Mouse (Mus musculus) stomach, embryonic 16.5 days (tissue): ENCODE data around the gene Zfp821. TPM values are rescaled to one million over a fixed set of nuclear protein-coding genes. Genes with fewer than 3 reads are reported as not detected.

ENCODE experiments used
- ATAC-seq: fragments of 200-750 bp; cut with Nextera tagmentation; 2 replicates; pipeline ENCODE4 v1.8.0; 2017; ENCODE audit warnings: moderate number of reproducible peaks, moderate TSS enrichment; ENCODE audit not compliant: insufficient read depth, low FRiP score
- H3K27ac ChIP-seq: fragments of 300-500 bp; sonication (generic); 2 replicates; pipeline ENCODE4 v1.5.1; 2014; ENCODE audit warnings: low read length
- H3K27me3 ChIP-seq: fragments of 300-500 bp; sonication (generic); 2 replicates; pipeline ENCODE4 v1.6.1; 2014; ENCODE audit warnings: low read length, control low read depth, mixed read lengths; ENCODE audit not compliant: control insufficient read depth, insufficient read depth
- H3K36me3 ChIP-seq: fragments of 300-500 bp; sonication (generic); 2 replicates; pipeline ENCODE4 v1.6.1; 2014; ENCODE audit warnings: low read length; ENCODE audit not compliant: control insufficient read depth, insufficient read depth
- H3K4me1 ChIP-seq: fragments of 300-500 bp; sonication (generic); 2 replicates; pipeline ENCODE4 v1.6.1; 2014; ENCODE audit warnings: low read length, control low read depth, mixed read lengths; ENCODE audit not compliant: control insufficient read depth, insufficient read depth
- H3K4me2 ChIP-seq: fragments of 300-500 bp; sonication (generic); 2 replicates; pipeline ENCODE4 v1.6.1; 2014; ENCODE audit warnings: low read depth, low read length, mixed read lengths
- H3K4me3 ChIP-seq: fragments of 300-500 bp; sonication (generic); replicated peaks from 2 replicates; pipeline ENCODE4 v1.5.1; 2014; ENCODE audit warnings: mild to moderate bottlenecking, low read length
- H3K9ac ChIP-seq: fragments of 300-500 bp; sonication (generic); 2 replicates; pipeline ENCODE4 v1.6.1; 2014; ENCODE audit warnings: low read length
- H3K9me3 ChIP-seq: fragments of 300-500 bp; sonication (generic); replicated peaks from 2 replicates; pipeline ENCODE4 v1.6.1; 2016; ENCODE audit warnings: low read length, control low read depth; ENCODE audit not compliant: control insufficient read depth
- WGBS: fragments of 180-500 bp; shearing (Covaris S2); extraction: QIAGEN DNeasy Blood & Tissue Kit; methylation state at CpG from one replicate; pipeline ENCODE4 v1.1.7; 2014; 5-methylcytosine and 5-hydroxymethylcytosine counted together
- polyA plus RNA-seq: library from polyadenylated mRNA; unstranded; fragments of >200 nt; fragmentation: Nextera tagmentation; extraction: Ambion mirVana; gene quantifications from 2 replicates; pipeline ENCODE4 v1.2.1, GENCODE M21; 2015

Zfp821 gene
- polyA plus RNA-seq, 1 experiment from 2014 or later: 16.6 TPM

GRCm38 (mm10) chr8:109706076-109706873 is 929 bp downstream of the Zfp821 start:
- peak overlapping the region; percentile 97 for H3K27ac ChIP-seq
- peaks cover 7% of the 10 kb centered on the region; the same call in 1 of the 2 replicates for H3K4me1 ChIP-seq
- peak overlapping the region; percentile 95 for H3K4me3 ChIP-seq
- no peaks in the 10 kb centered on the region for H3K27me3 ChIP-seq
- WGBS: 1% methylated on average over 24 of the region's 30 CpGs
- no peaks in the 10 kb centered on the region for H3K9me3 ChIP-seq
- H3K9ac ChIP-seq: peak overlapping the region; percentile 100
- ATAC-seq: peak; percentile 33
- peaks cover 6% of the 10 kb centered on the region; the same call in 1 of the 2 replicates for H3K36me3 ChIP-seq
- peak overlapping the region; percentile 95 for H3K4me2 ChIP-seq

GRCm38 (mm10) chr8:109706874-109707237 is 1.5 kb downstream of the Zfp821 start:
- WGBS: 19% methylated on average over 2 of the region's 2 CpGs
- peaks cover 7% of the 10 kb centered on the region; the same call in 1 of the 2 replicates for H3K36me3 ChIP-seq
- H3K9ac ChIP-seq: peak overlapping the region; percentile 100
- peak overlapping the region; percentile 95 for H3K4me2 ChIP-seq
- H3K27me3 ChIP-seq: no peaks in the 10 kb centered on the region
- peak; percentile 45; the same call in 1 of the 2 replicates for ATAC-seq
- H3K4me1 ChIP-seq: peaks cover 7% of the 10 kb centered on the region; the same call in 1 of the 2 replicates
- H3K9me3 ChIP-seq: no peaks in the 10 kb centered on the region
- peak overlapping the region; percentile 95 for H3K4me3 ChIP-seq
- no peak overlapping the region for H3K27ac ChIP-seq

GRCm38 (mm10) chr8:109707921-109708320 is 2.6 kb downstream of the Zfp821 start:
- Histone ChIP-seq H3K4me3 (no peak overlapping the region), H3K27ac (no peak overlapping the region), H3K4me2 (no peak overlapping the region), H3K9me3 (no peaks in the 10 kb centered on the region), H3K36me3 (peaks cover 9% of the 10 kb centered on the region; the same call in 1 of the 2 replicates), H3K4me1 (peaks cover 7% of the 10 kb centered on the region; the same call in 1 of the 2 replicates), H3K9ac (no peak overlapping the region), H3K27me3 (no peaks in the 10 kb centered on the region)
- ATAC-seq: no peak
- 97% methylated on average over 4 of the region's 4 CpGs for WGBS

- no peaks in the 10 kb centered on the region for H3K4me1 ChIP-seq
- no peak overlapping the region for H3K4me2 ChIP-seq
- H3K4me3 ChIP-seq: no peak overlapping the region
- H3K9me3 ChIP-seq: no peaks in the 10 kb centered on the region
- ATAC-seq: no peak
- H3K9ac ChIP-seq: no peak overlapping the region
- H3K27me3 ChIP-seq: no peaks in the 10 kb centered on the region
- H3K27ac ChIP-seq: no peak overlapping the region
- 92% methylated on average over 1 of the region's 1 CpGs for WGBS
- peaks cover 11% of the 10 kb centered on the region for H3K36me3 ChIP-seq
These were observed 7.2 kb downstream of the Zfp821 start for GRCm38 (mm10) chr8:109712521-109712920.

- ATAC-seq: no peak
- Histone ChIP-seq H3K36me3 (peaks cover 15% of the 10 kb centered on the region), H3K9ac (no peak overlapping the region), H3K4me3 (no peak overlapping the region), H3K27me3 (no peaks in the 10 kb centered on the region), H3K4me1 (no peaks in the 10 kb centered on the region), H3K27ac (no peak overlapping the region), H3K9me3 (no peaks in the 10 kb centered on the region), H3K4me2 (no peak overlapping the region)
- 90% methylated on average over 5 of the region's 5 CpGs for WGBS
These were observed 9.6 kb downstream of the Zfp821 start for GRCm38 (mm10) chr8:109714961-109715360.

GRCm38 (mm10) chr8:109725106-109725505 is 19.8 kb downstream of the Zfp821 start:
- ATAC-seq: no peak
- 83% methylated on average over 3 of the region's 3 CpGs for WGBS
- Histone ChIP-seq H3K9ac (no peak overlapping the region), H3K36me3 (peaks cover 34% of the 10 kb centered on the region; the same call in 1 of the 2 replicates), H3K27ac (no peak overlapping the region), H3K4me3 (no peak overlapping the region), H3K4me1 (no peaks in the 10 kb centered on the region), H3K9me3 (no peaks in the 10 kb centered on the region), H3K4me2 (no peak overlapping the region), H3K27me3 (no peaks in the 10 kb centered on the region)

GRCm38 (mm10) chr8:109731012-109731411 is 25.7 kb downstream of the Zfp821 start:
- H3K9ac ChIP-seq: no peak overlapping the region
- H3K27me3 ChIP-seq: no peaks in the 10 kb centered on the region
- no peaks in the 10 kb centered on the region for H3K9me3 ChIP-seq
- H3K4me3 ChIP-seq: no peak overlapping the region
- peaks cover 16% of the 10 kb centered on the region for H3K36me3 ChIP-seq
- H3K4me2 ChIP-seq: no peak overlapping the region
- WGBS: 72% methylated on average over 3 of the region's 3 CpGs
- ATAC-seq: no peak
- no peak overlapping the region for H3K27ac ChIP-seq
- peaks cover 4% of the 10 kb centered on the region for H3K4me1 ChIP-seq

- Histone ChIP-seq H3K9ac (no peak overlapping the region), H3K27me3 (no peaks in the 10 kb centered on the region), H3K4me3 (no peak overlapping the region), H3K36me3 (peaks cover 16% of the 10 kb centered on the region), H3K4me1 (peaks cover 13% of the 10 kb centered on the region), H3K27ac (no peak overlapping the region), H3K9me3 (no peaks in the 10 kb centered on the region), H3K4me2 (no peak overlapping the region)
- 84% methylated on average over 3 of the region's 3 CpGs for WGBS
- no peak for ATAC-seq
These were observed 28.7 kb downstream of the Zfp821 start for GRCm38 (mm10) chr8:109734018-109734417.

- peaks cover 16% of the 10 kb centered on the region for H3K36me3 ChIP-seq
- H3K27ac ChIP-seq: peak overlapping the region; percentile 79
- H3K9ac ChIP-seq: peak overlapping the region; percentile 93
- peak overlapping the region; percentile 92 for H3K4me2 ChIP-seq
- no peak for ATAC-seq
- WGBS: 2% methylated on average over 8 of the region's 8 CpGs
- no peaks in the 10 kb centered on the region for H3K9me3 ChIP-seq
- H3K4me1 ChIP-seq: peaks cover 13% of the 10 kb centered on the region
- H3K4me3 ChIP-seq: peak overlapping the region; percentile 70
- H3K27me3 ChIP-seq: no peaks in the 10 kb centered on the region
These were observed 31.5 kb downstream of the Zfp821 start for GRCm38 (mm10) chr8:109736819-109737218.
